Mouse (Mus musculus) brain, adult 2 months (tissue): ENCODE measurements around the gene Fhit.
A peak's percentile ranks its signal among the peaks of the same experiment; 100 is the strongest.

Experiments
- DNase-seq: peaks from one replicate; pipeline ENCODE4 v3.0.0; 2011; ENCODE audit warnings: low read depth, low spot score

Gene Fhit

GRCm38 (mm10) chr14:9721917-9722472, 1439.8 kb downstream of the Fhit start:
- DNase-seq = no peak

- no peak for DNase-seq
Observed at GRCm38 (mm10) chr14:9698621-9699020, 1463.2 kb downstream of the Fhit start.

- no peak for DNase-seq
Observed at GRCm38 (mm10) chr14:9697101-9697500, 1464.7 kb downstream of the Fhit start.

GRCm38 (mm10) chr14:9696004-9696403, 1465.8 kb downstream of the Fhit start:
- no peak for DNase-seq

- DNase-seq = no peak
Observed at GRCm38 (mm10) chr14:9695217-9695690, 1466.6 kb downstream of the Fhit start.

GRCm38 (mm10) chr14:9688664-9689257, 1473.1 kb downstream of the Fhit start:
- peak; percentile 26 for DNase-seq

GRCm38 (mm10) chr14:9684362-9684761, 1477.5 kb downstream of the Fhit start:
- DNase-seq = peak; percentile 54

GRCm38 (mm10) chr14:9672728-9673127, 1489.1 kb downstream of the Fhit start:
- no peak for DNase-seq

- DNase-seq = no peak
Observed at GRCm38 (mm10) chr14:9671776-9672175, 1490.1 kb downstream of the Fhit start.

- no peak for DNase-seq
Observed at GRCm38 (mm10) chr14:9669766-9670165, 1492.1 kb downstream of the Fhit start.

- DNase-seq = no peak
Observed at GRCm38 (mm10) chr14:9658445-9658844, 1503.4 kb downstream of the Fhit start.

- peak; percentile 70 for DNase-seq
Observed at GRCm38 (mm10) chr14:9651417-9651816, 1510.4 kb downstream of the Fhit start.

GRCm38 (mm10) chr14:9648416-9648815, 1513.4 kb downstream of the Fhit start:
- peak; percentile 68 for DNase-seq

- peak; percentile 63 for DNase-seq
Observed at GRCm38 (mm10) chr14:9646233-9646632, 1515.6 kb downstream of the Fhit start.

- peak; percentile 54 for DNase-seq
Observed at GRCm38 (mm10) chr14:9644216-9645166, 1517.3 kb downstream of the Fhit start.

- no peak for DNase-seq
Observed at GRCm38 (mm10) chr14:9643700-9644099, 1518.1 kb downstream of the Fhit start.

- DNase-seq = peak; percentile 23
Observed at GRCm38 (mm10) chr14:9642628-9643027, 1519.2 kb downstream of the Fhit start.

- peak; percentile 27 for DNase-seq
Observed at GRCm38 (mm10) chr14:9642068-9642467, 1519.8 kb downstream of the Fhit start.

GRCm38 (mm10) chr14:9634247-9634991, 1527.4 kb downstream of the Fhit start:
- no peak for DNase-seq

GRCm38 (mm10) chr14:9632537-9632936, 1529.3 kb downstream of the Fhit start:
- no peak for DNase-seq

GRCm38 (mm10) chr14:9623219-9624043, 1538.4 kb downstream of the Fhit start:
- DNase-seq = no peak
